Mouse (Mus musculus) heart, embryonic 16.5 days (tissue): ENCODE data around the gene Pax3. TPM values are rescaled to one million over a fixed set of nuclear protein-coding genes. Genes with fewer than 3 reads are reported as not detected.

Experiments
- ATAC-seq: fragments of 200-750 bp; cut with Nextera tagmentation; replicated peaks from 2 replicates; pipeline ENCODE4 v1.8.0; 2017; ENCODE audit warnings: moderate number of reproducible peaks; ENCODE audit not compliant: insufficient read depth, low FRiP score; ENCODE audit errors: extremely low read depth
- H3K27ac ChIP-seq: fragments of 300-500 bp; sonication (generic); 2 replicates; pipeline ENCODE4 v1.5.1; 2014; ENCODE audit warnings: mild to moderate bottlenecking, low read length, control low read depth, moderate library complexity
- H3K27me3 ChIP-seq: fragments of 300-500 bp; sonication (generic); 2 replicates; pipeline ENCODE4 v1.6.1; 2014; ENCODE audit warnings: low read length, mixed read lengths; ENCODE audit not compliant: control insufficient read depth, insufficient read depth
- H3K36me3 ChIP-seq: fragments of 300-500 bp; sonication (generic); 2 replicates; pipeline ENCODE4 v1.6.1; 2014; ENCODE audit not compliant: control insufficient read depth, insufficient read depth
- H3K4me1 ChIP-seq: fragments of 300-500 bp; sonication (generic); 2 replicates; pipeline ENCODE4 v1.6.1; 2014; ENCODE audit warnings: low read length, mixed read lengths; ENCODE audit not compliant: control insufficient read depth, insufficient read depth
- H3K4me2 ChIP-seq: fragments of 300-500 bp; sonication (generic); 2 replicates; pipeline ENCODE4 v1.6.1; 2014; ENCODE audit warnings: low read depth, mild to moderate bottlenecking, control low read depth, low read length
- H3K4me3 ChIP-seq: fragments of 300-500 bp; sonication (generic); 2 replicates; pipeline ENCODE4 v1.5.1; 2014; ENCODE audit warnings: mild to moderate bottlenecking, control low read depth, low read length
- H3K9ac ChIP-seq: fragments of 300-500 bp; sonication (generic); 2 replicates; pipeline ENCODE4 v1.6.1; 2014; ENCODE audit warnings: low read length, control low read depth
- H3K9me3 ChIP-seq: fragments of 300-500 bp; sonication (generic); replicated peaks from 2 replicates; pipeline ENCODE4 v1.6.1; 2016; ENCODE audit warnings: low read length; ENCODE audit not compliant: control insufficient read depth
- WGBS: fragments of 180-500 bp; shearing (Covaris S2); extraction: QIAGEN DNeasy Blood & Tissue Kit; methylation state at CpG from one replicate; pipeline ENCODE4 v1.1.7; 2014; 5-methylcytosine and 5-hydroxymethylcytosine counted together
- polyA plus RNA-seq: library from polyadenylated mRNA; unstranded; fragments of >200 nt; fragmentation: Nextera tagmentation; extraction: Ambion mirVana; gene quantifications from 2 replicates; pipeline ENCODE4 v1.2.1, GENCODE M21; 2015

Gene Pax3
- polyA plus RNA-seq, 1 experiment from 2014 or later: 0.04 TPM

DNA sequence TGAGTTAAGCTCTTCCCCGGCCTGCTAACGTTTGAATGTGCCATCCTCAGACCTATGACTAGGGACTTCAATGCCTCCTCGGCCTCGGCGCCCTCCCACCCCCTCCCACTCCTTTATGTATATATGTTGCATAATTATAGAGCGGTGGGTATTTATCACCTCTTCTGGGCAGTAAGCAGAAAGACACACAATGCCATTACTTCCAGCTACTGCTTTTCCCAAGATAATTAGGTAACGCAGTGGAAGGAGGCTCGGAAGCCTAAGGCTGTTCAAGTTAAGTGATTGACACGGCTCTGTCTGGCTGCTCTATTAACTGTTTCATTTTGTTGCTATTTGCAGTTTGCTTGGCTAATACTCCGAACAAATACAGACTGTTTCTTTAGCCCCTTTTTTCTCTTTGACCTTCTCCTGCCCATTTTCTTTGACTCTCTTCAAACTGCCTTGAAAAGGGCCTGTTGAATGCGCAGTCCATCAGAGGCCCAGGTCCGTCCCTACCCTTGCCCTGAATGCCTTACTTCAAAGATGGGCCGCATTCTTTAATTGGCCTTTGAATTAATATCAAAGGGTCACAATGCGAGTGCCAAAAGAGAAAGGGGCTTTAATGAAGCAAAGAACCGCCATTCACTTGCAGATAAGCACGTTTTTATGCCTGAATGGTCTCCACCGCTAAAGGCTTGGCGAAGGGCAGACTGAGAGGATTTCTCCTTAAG lies 29.2 kb downstream of the Pax3 start:
- H3K4me1 ChIP-seq: no peaks in the 10 kb centered on the region
- no peak overlapping the region for H3K9ac ChIP-seq
- ATAC-seq: no peak
- no peak overlapping the region for H3K4me3 ChIP-seq
- no peak overlapping the region for H3K27ac ChIP-seq
- no peaks in the 10 kb centered on the region for H3K36me3 ChIP-seq
- peaks cover 14% of the 10 kb centered on the region for H3K27me3 ChIP-seq
- 68% methylated on average over 18 of the region's 18 CpGs for WGBS
- H3K9me3 ChIP-seq: no peaks in the 10 kb centered on the region
- no peak overlapping the region for H3K4me2 ChIP-seq

DNA sequence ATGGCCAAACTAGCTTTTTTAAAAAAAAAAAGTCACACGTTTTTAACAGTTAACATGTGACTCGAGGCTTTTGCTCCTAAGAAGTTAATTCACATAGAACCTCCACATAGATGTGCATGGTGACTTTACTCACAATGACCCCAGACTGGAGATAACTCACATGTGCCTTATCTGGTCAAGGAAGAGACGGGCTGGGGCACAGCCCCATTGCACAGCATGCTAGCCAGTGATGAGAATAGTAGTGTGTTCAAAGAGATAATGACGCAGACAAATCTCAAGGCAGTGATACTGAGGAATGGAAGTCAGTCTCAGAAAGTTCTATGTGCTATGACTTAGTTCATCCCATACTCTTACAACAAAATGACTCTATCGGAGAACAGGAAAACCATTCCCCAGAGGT lies 35.2 kb downstream of the Pax3 start:
- Histone ChIP-seq H3K27me3 (peaks cover 12% of the 10 kb centered on the region), H3K9ac (no peak overlapping the region), H3K4me1 (no peaks in the 10 kb centered on the region), H3K27ac (no peak overlapping the region), H3K36me3 (no peaks in the 10 kb centered on the region), H3K9me3 (no peaks in the 10 kb centered on the region), H3K4me2 (no peak overlapping the region), H3K4me3 (no peak overlapping the region)
- WGBS: 74% methylated on average over 5 of the region's 5 CpGs
- ATAC-seq: no peak

DNA sequence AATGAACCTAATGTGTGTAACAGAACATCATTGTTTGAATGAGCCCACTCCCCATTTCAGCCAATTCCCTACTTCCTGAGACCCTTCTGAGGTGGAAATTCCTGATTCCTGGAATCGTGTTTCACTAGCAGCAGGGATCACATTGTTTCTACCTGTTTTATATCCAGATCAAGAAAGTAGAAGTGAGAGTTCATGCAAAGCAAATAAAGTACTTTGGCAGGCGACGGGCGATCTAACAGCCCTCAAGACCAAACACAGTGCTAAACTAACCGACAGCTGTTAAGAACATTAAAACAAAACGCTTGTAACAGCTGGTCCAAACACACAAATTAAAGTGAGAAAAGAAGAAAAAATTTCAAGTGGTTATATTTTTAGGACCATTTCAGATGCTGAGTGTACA lies 39.0 kb downstream of the Pax3 start:
- Histone ChIP-seq H3K27me3 (peaks cover 12% of the 10 kb centered on the region), H3K27ac (no peak overlapping the region), H3K9ac (no peak overlapping the region), H3K9me3 (no peaks in the 10 kb centered on the region), H3K4me2 (no peak overlapping the region), H3K4me3 (no peak overlapping the region), H3K4me1 (no peaks in the 10 kb centered on the region), H3K36me3 (no peaks in the 10 kb centered on the region)
- no peak for ATAC-seq
- WGBS: 47% methylated on average over 6 of the region's 6 CpGs

DNA sequence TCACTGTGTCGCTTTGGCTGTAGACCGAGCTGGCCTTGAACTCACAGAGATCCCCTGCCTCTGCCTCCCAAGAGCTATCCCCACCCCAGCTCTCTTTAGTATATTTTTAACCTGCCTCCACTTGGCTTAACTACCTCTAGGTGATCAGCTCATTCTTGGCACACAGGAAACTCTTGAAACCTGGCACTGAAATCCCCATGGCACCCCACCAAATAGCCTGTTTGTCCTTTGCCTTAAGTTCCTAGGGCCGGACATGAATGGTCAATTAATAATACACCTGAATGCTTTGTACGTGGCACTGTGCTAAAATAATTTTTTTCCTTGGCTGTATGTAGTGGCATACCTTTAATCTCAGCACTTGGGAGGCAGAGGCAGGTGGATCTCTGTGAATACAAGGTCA lies 41.1 kb downstream of the Pax3 start:
- no peak overlapping the region for H3K27ac ChIP-seq
- H3K9ac ChIP-seq: no peak overlapping the region
- no peaks in the 10 kb centered on the region for H3K9me3 ChIP-seq
- 89% methylated on average over 4 of the region's 4 CpGs for WGBS
- H3K4me1 ChIP-seq: no peaks in the 10 kb centered on the region
- no peak overlapping the region for H3K4me2 ChIP-seq
- no peak for ATAC-seq
- H3K36me3 ChIP-seq: no peaks in the 10 kb centered on the region
- no peak overlapping the region for H3K4me3 ChIP-seq
- H3K27me3 ChIP-seq: peaks cover 14% of the 10 kb centered on the region

DNA sequence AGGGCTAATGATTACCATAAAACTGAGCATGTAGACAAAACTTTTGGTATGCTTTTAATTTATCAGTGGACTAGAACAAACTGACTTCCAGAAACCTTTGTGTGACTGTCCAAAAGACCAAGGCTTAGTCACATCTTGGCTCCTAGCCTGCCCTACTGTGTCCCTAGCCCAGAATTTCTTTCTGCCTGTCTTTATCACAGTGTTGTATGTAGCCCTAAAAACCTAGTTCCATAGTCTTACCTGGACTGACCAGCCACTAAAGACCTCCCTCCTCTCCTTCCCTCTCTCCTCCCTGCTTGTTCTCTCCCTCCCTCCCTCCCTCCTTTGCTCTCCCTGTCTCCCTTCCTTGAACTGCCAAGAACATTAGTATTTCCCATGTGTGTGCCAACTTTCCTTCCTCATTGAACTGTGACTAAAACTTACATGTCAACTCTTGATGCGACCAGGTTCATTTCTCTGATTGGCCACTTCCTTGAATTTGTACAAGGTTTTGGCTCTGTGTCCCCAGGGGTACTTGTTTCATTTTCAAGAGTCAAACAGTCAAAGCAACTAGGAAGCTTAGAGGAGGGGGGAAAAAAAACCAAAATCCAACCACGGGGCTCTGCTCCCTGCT lies 48.8 kb downstream of the Pax3 start:
- WGBS: 59% methylated on average over 2 of the region's 2 CpGs
- H3K4me2 ChIP-seq: no peak overlapping the region
- no peaks in the 10 kb centered on the region for H3K9me3 ChIP-seq
- no peak for ATAC-seq
- peaks cover 18% of the 10 kb centered on the region for H3K27me3 ChIP-seq
- no peak overlapping the region for H3K27ac ChIP-seq
- H3K36me3 ChIP-seq: no peaks in the 10 kb centered on the region
- H3K4me1 ChIP-seq: no peaks in the 10 kb centered on the region
- no peak overlapping the region for H3K4me3 ChIP-seq
- no peak overlapping the region for H3K9ac ChIP-seq

DNA sequence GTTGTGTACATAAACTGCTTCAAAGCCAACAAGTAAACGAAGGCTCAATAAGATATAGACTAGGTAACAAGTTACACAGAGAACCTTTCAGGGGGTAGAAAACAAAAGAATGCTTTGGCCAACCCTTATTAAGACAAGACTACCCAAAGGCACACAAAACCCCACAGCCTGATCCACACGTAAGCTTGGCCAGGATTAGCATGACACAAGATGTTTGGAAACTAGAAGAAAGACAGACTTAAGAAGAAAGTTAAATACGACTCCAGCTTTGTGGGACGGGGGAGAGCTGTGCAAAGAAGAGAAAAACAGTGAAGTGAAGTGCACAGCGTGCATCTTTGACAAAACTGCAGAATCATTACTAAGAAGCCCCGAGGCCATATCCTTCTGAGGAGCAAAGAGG lies 53.5 kb downstream of the Pax3 start:
- ATAC-seq: no peak
- H3K4me3 ChIP-seq: no peak overlapping the region
- H3K9me3 ChIP-seq: no peaks in the 10 kb centered on the region
- no peaks in the 10 kb centered on the region for H3K4me1 ChIP-seq
- peaks cover 51% of the 10 kb centered on the region for H3K27me3 ChIP-seq
- H3K4me2 ChIP-seq: no peak overlapping the region
- H3K27ac ChIP-seq: no peak overlapping the region
- 63% methylated on average over 6 of the region's 6 CpGs for WGBS
- no peak overlapping the region for H3K9ac ChIP-seq
- no peaks in the 10 kb centered on the region for H3K36me3 ChIP-seq

DNA sequence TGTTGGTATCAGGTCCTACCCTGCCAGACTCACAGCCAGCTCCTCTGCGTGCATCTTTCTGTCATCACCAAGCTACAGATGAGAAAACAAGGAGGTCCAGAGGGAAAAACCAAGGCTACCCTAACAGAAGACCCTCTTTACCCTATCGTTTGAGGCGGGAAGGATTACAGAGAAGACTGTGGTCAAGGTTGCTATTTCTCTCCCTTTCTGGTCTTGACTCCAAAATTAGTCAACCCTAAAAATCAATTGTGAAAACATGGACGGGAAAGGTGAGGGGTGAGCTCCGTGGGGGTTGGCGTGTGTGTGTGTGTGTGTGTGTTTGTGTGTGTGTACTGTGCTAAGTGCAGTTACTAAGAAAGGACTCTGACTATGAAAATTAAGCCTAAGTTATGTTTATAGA lies 54.0 kb downstream of the Pax3 start:
- no peaks in the 10 kb centered on the region for H3K36me3 ChIP-seq
- no peak overlapping the region for H3K4me2 ChIP-seq
- H3K27ac ChIP-seq: no peak overlapping the region
- H3K27me3 ChIP-seq: peaks cover 55% of the 10 kb centered on the region
- no peak overlapping the region for H3K9ac ChIP-seq
- no peaks in the 10 kb centered on the region for H3K9me3 ChIP-seq
- WGBS: 66% methylated on average over 6 of the region's 6 CpGs
- no peak overlapping the region for H3K4me3 ChIP-seq
- no peak for ATAC-seq
- H3K4me1 ChIP-seq: no peaks in the 10 kb centered on the region

DNA sequence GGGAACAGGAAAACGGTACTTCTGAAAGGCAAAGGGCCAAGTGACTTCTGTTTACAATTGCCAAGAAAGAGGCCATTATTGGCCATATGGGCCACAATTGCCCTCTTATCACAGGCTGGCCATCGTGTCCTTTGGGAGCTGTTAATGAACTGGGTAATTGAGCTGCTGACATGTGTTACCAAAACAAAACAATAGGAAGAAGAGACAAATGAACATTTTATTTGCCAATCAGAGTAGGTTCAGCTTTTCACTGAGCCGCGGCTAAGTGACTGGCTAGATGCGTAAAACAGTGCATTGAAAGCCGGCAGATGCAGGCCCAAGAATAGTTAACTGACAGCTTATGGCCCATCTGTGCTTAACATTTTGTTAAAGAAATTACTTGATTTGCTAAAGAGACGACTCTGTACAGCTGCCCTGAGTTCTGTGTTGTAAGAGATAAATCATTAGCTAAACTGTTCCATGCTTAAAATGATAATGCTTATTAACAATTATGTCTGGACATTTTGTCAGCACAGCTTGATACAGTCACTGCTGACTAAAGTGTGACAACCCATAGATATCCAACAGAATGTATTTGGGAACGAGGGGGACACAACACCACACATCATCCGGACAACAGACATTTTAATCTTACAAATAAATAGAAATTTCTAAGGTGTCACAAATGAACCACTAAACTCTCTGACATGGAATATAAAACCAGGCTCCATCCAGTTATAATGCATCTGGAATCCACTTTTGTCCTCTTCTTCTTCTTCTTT lies 55.0 kb downstream of the Pax3 start:
- Histone ChIP-seq H3K27me3 (peaks cover 61% of the 10 kb centered on the region), H3K36me3 (no peaks in the 10 kb centered on the region), H3K4me1 (no peaks in the 10 kb centered on the region), H3K9ac (no peak overlapping the region), H3K4me3 (no peak overlapping the region), H3K9me3 (no peaks in the 10 kb centered on the region), H3K27ac (no peak overlapping the region), H3K4me2 (no peak overlapping the region)
- WGBS: 41% methylated on average over 9 of the region's 9 CpGs
- no peak for ATAC-seq

DNA sequence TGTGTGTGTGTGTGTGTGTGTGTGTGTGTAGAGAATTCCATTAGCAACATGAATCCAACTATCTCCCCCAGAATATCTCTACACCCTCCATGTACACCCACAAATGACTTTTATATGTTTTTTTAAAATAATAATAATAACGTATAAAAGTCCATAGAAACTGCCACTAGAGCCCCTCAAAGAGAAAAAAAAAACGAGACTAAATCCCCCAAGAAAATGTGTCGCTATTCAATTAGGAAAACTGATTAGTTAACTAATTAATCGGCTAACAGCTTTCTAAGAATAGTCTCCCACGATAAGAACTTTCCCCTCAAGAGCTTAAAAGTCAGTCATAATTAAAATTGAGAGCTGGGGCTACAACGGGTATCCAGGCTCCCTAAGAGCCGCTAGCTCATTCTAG lies 55.6 kb downstream of the Pax3 start:
- no peak for ATAC-seq
- peaks cover 59% of the 10 kb centered on the region for H3K27me3 ChIP-seq
- no peak overlapping the region for H3K9ac ChIP-seq
- 14% methylated on average over 7 of the region's 7 CpGs for WGBS
- no peaks in the 10 kb centered on the region for H3K36me3 ChIP-seq
- H3K9me3 ChIP-seq: no peaks in the 10 kb centered on the region
- no peak overlapping the region for H3K27ac ChIP-seq
- H3K4me3 ChIP-seq: no peak overlapping the region
- no peak overlapping the region for H3K4me2 ChIP-seq
- H3K4me1 ChIP-seq: no peaks in the 10 kb centered on the region
